ENCODE assay signal across 9 mouse cellular contexts in genomic region chr17:31912881-31913662, GRCm38 (mm10). TPM values are rescaled to one million over a fixed set of nuclear protein-coding genes. Genes with fewer than 3 reads are reported as not detected.
DNase-seq lines count a peak whose midpoint lies in the region; ATAC-seq and TF ChIP-seq lines count a peak whose summit lies in the region.
"Had no signal": no experiment of that assay in that cellular context is flagged by ENCODE, and none has a peak within 500 bp of the region (broad histone marks: within the 10 kb centered on the region; RNA-seq: fewer than 3 reads in every experiment).

No protein-coding gene starts in this region.

- H3K27me3 ChIP-seq in neural tube, embryonic 13.5 days, result no peaks in the 10 kb centered on the region
- H3K27me3 ChIP-seq in hindbrain, postnatal 0 days (ENCODE audit: insufficient read depth, low read length), result no peaks in the 10 kb centered on the region
- H3K27me3 ChIP-seq in stomach, embryonic 16.5 days (ENCODE audit: control insufficient read depth, insufficient read depth, low read length), result no peaks in the 10 kb centered on the region

- peak; percentile 60 for DNase-seq in gastrocnemius, postnatal 14 days
- no peak for DNase-seq in gastrocnemius, adult 8-10 months (ENCODE audit: low spot score in 2 of 2)
- no peak for DNase-seq in neural tube, embryonic 10.5 days (ENCODE audit: extremely low spot score, low spot score)
- DNase-seq in hindbrain, postnatal 0 days (ENCODE audit: low spot score), result peak; percentile 62
- no peak for DNase-seq in ovary, postnatal 14 days (ENCODE audit: low spot score)
- no peak for DNase-seq in thymus, postnatal 36 days

- no peaks in the 10 kb centered on the region for H3K9me3 ChIP-seq in neural tube, embryonic 13.5 days
- no peaks in the 10 kb centered on the region for H3K9me3 ChIP-seq in hindbrain, postnatal 0 days (ENCODE audit: low read length)
- H3K9me3 ChIP-seq in stomach, embryonic 16.5 days (replicated peaks; ENCODE audit: control insufficient read depth, low read length), result no peaks in the 10 kb centered on the region
- H3K9me3 ChIP-seq: megakaryocyte, embryonic 14.5 days had no signal

- no peak overlapping the region for H3K4me3 ChIP-seq in neural tube, embryonic 13.5 days
- H3K4me3 ChIP-seq in hindbrain, postnatal 0 days (ENCODE audit: low read length), result no peak overlapping the region
- no peak overlapping the region for H3K4me3 ChIP-seq in stomach, embryonic 16.5 days (replicated peaks; ENCODE audit: low read length)
- H3K4me3 ChIP-seq: megakaryocyte, embryonic 14.5 days had no signal

- H3K27ac ChIP-seq in neural tube, embryonic 13.5 days (replicated peaks), result peak overlapping the region; percentile 42
- peak overlapping the region; percentile 64; the same call in 1 of the 2 replicates for H3K27ac ChIP-seq in hindbrain, postnatal 0 days
- peak overlapping the region; percentile 68 for H3K27ac ChIP-seq in stomach, embryonic 16.5 days (ENCODE audit: low read length)

- no peak overlapping the region for H3K9ac ChIP-seq in neural tube, embryonic 13.5 days
- H3K9ac ChIP-seq in hindbrain, postnatal 0 days (replicated peaks; ENCODE audit: low read length), result no peak overlapping the region; the same call in 1 of the 2 replicates
- H3K9ac ChIP-seq in stomach, embryonic 16.5 days (ENCODE audit: low read length), result peak overlapping the region; percentile 44; the same call in 1 of the 2 replicates

- H3K36me3 ChIP-seq in neural tube, embryonic 13.5 days, result no peaks in the 10 kb centered on the region
- H3K36me3 ChIP-seq in hindbrain, postnatal 0 days (ENCODE audit: insufficient read depth, low read length), result no peaks in the 10 kb centered on the region
- no peaks in the 10 kb centered on the region for H3K36me3 ChIP-seq in stomach, embryonic 16.5 days (ENCODE audit: control insufficient read depth, insufficient read depth, low read length)

- no peak for TF ChIP-seq CTCF in hindbrain, postnatal 0 days (IDR thresholded peaks at IDR 0.05; ENCODE audit: low read depth)

- no peak for ATAC-seq in neural tube, embryonic 13.5 days (ENCODE audit: low read depth)
- ATAC-seq in hindbrain, postnatal 0 days, result no peak
- ATAC-seq in stomach, embryonic 16.5 days (ENCODE audit: insufficient read depth, low FRiP score), result no peak

- peaks cover 20% of the 10 kb centered on the region for H3K4me1 ChIP-seq in neural tube, embryonic 13.5 days (replicated peaks)
- H3K4me1 ChIP-seq in hindbrain, postnatal 0 days (ENCODE audit: insufficient read depth, low read length), result no peaks in the 10 kb centered on the region; the same call in 1 of the 2 replicates
- H3K4me1 ChIP-seq in stomach, embryonic 16.5 days (ENCODE audit: control insufficient read depth, insufficient read depth, low read length), result peaks cover 19% of the 10 kb centered on the region

- H3K4me2 ChIP-seq in neural tube, embryonic 13.5 days, result no peak overlapping the region
- H3K4me2 ChIP-seq in hindbrain, postnatal 0 days (ENCODE audit: low read depth, low read length), result no peak overlapping the region
- H3K4me2 ChIP-seq in stomach, embryonic 16.5 days (ENCODE audit: low read depth, low read length), result no peak overlapping the region

- intact Hi-C loops in gastrocnemius, postnatal 14 days (cut with DNase I; ENCODE audit: low total_unique reads), result no loop called here

- WGBS in neural tube, embryonic 13.5 days, result 58% methylated on average over 18 of the region's 18 CpGs
- 41% methylated on average over 18 of the region's 18 CpGs for WGBS in hindbrain, postnatal 0 days
- 56% methylated on average over 18 of the region's 18 CpGs for WGBS in stomach, embryonic 16.5 days

RNA-seq across cellular contexts. Expression of gene Sik1, which starts 57.5 kb away (rescaled TPM):
- total RNA-seq in gastrocnemius, postnatal 14 days (2021), result 10 to 100 TPM; 18.1 to 18.6 TPM
- 10 to 100 TPM in 2 of 4 experiments, 1 to 10 TPM in 2; 7.8 to 22.8 (median 13.9) TPM for total RNA-seq in gastrocnemius, adult 8-10 months (2022)
- 17.0 and 20.1 TPM in 2 replicates for polyA plus RNA-seq in neural tube, embryonic 13.5 days (2015; fragmentation: Nextera tagmentation; extraction: Ambion mirVana)
- total RNA-seq in hindbrain, postnatal 0 days (2014; rRNA removed), result 39.6 and 41.6 TPM in 2 replicates
- 14.4 and 18.1 TPM in 2 replicates for polyA plus RNA-seq in hindbrain, postnatal 0 days (2015; fragmentation: Nextera tagmentation; extraction: Ambion mirVana)
- polyA plus RNA-seq in stomach, embryonic 16.5 days (2015; fragmentation: Nextera tagmentation; extraction: Ambion mirVana), result 18.4 and 20.2 TPM in 2 replicates

Comparison
In these comparisons a context has a peak if more than half of its experiments do, and no peak if none do; other contexts are left out.
1. DNase-seq: peak in gastrocnemius, postnatal 14 days (single experiment) and hindbrain, postnatal 0 days (single experiment); none in gastrocnemius, adult 8-10 months (0 of 2), neural tube, embryonic 10.5 days (single experiment), ovary, postnatal 14 days (single experiment) and thymus, postnatal 36 days (0 of 2).
2. Peak in every context shown above with its lines, with median percentiles within 50 percentile points of each other: H3K27ac ChIP-seq.